Mouse (Mus musculus): Measurements from ENCODE around the gene Fyb2. TPM values are rescaled to one million over a fixed set of nuclear protein-coding genes. Genes with fewer than 3 reads are reported as not detected.
"Not testable (repeated sequence)": the region's sequence is repeated elsewhere in the genome, so short reads cannot be mapped to it uniquely, and the experiment has no call there.

The Fyb2 gene
- total RNA-seq, 2 experiments from 2014 or later: 0.50 to 0.74 TPM

GRCm38 (mm10) chr4:105004649-105005048 is 91.4 kb downstream of the Fyb2 start:
- DNase-seq; intact Hi-C loops (cut with DNase I): not testable (repeated sequence)

DNA sequence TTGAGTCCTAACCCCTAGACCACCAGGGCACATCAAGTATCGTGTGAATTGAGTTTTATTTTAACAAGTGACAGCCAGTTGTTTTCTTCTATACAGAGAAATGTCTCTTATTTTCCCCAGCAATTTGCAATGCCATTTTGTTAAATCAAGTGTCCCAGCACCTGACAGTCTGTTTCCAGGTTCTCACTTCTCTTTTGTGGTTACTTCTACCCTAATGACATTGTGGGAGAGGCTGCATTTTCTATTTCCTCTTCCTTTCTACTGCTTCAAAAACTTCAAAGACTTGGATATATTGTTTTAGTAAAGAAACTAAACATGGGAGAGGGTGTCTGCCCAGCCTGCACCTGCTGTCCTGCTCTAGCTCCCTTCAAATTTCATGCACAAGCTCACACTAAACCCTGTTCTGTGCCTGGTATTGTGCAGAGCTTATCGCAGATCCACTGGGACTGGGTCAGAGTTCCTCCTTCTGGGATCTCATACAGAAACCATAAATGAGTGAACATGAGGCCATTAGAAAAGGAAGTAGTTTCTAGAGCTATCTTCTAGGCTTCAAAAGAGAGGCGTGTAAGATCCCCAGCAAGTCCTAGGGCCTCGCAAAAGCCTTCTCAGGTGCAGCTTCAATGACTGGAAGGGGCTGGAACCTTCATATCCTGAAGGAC is 94.2 kb downstream of the Fyb2 start:
- no peak for DNase-seq
- intact Hi-C loops (cut with DNase I): no loop called here

- DNase-seq: no peak
- intact Hi-C loops (cut with DNase I): no loop called here
Observed at GRCm38 (mm10) chr4:105013718-105014117, 100.5 kb downstream of the Fyb2 start.

- intact Hi-C loops (cut with DNase I): no loop called here
- DNase-seq: no peak
Observed at GRCm38 (mm10) chr4:105015496-105015895, 102.2 kb downstream of the Fyb2 start.

DNA sequence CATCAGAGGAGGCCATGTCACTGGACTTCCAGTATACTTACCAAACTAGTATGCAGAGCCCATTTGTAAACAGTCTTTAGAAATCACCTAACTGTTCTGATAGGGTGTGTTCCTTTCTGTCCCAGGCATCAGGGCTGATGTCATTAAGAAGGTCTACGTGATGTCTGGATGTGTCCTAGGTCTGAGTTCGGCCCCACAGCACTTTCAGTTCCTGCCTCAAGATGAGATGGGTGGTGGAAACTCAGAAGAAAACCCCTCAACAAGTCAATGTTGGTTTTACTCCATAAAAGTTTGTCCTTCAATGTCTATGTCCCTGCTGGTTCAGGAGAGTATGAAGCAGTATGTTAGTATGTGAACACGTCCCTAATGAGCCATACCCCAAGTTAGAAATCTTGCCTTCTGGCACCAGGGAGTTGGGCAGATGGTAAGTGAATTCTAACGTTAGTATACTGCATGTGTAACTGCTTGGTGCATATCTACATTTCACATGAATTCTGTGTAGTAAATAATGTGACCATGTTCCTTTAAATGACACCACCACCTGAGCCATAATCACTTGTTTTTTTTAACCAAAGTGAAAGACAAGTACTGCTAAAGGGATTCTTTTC is 102.9 kb downstream of the Fyb2 start:
- intact Hi-C loops (cut with DNase I): no loop called here
- no peak for DNase-seq

DNA sequence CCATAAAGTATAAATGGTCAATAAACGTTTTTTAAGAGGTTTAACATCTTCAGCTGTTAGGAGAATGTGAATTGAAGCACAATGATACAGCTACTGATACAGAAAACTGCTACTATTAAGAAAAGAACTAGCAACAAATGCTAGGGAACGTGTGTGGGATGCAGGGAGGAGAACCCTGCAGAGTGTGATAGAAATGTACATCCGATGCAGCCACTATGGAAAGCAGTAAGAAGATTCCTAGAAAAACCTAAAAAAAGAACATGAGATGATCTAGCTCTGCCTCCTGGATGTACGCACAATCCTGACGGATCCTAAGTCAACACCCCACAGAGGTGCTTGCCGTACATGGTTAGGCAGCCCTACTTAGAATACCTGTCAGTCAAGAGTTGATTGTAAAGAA is 114.0 kb downstream of the Fyb2 start:
- no peak for DNase-seq

DNA sequence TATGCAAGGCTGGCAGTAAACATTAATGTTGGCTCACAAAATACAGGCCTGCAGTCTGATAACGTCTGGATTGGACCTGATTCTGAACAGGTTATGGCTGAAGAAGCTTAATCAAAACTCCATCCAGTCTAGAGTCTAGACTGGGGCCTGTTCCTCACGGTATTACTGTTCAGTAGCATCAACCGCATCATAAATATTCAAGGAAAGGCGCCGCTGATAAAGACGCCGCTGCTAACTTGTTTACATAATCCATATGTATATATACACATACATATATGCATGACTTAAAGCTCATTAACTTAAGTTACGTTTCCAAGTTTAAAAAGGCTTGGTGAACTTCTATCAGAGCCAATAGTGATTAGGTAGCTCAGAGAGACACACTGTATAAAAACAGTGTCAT is 117.8 kb downstream of the Fyb2 start:
- DNase-seq: no peak
- intact Hi-C loops (cut with DNase I): loop anchor here (10.0 kb wide), 2 partner anchors 74 to 1194 kb away; partner anchors contain the start of gene Prkaa2

More for the DNA sequence above, 114.0 kb downstream of the Fyb2 start:
- intact Hi-C loops (cut with DNase I): no loop called here

DNA sequence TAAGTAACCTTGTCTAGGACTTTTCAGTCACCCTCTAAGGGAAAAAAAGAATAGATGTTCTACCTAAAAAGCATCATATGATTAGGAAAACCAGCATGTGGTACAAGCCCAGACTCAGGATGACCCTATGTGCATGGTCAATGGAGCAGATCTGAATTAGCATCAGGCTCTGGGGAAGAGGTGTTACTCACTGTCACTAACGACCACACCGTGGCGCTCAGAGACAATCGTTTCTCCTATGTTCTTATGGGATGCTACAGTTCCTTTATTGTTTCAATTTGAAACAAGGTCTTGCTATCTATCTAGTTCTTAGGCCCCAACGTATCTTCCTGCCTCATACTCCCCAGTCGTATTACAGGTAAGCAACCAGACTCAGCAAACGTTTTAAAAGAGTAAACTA is 119.9 kb downstream of the Fyb2 start:
- intact Hi-C loops (cut with DNase I): loop anchor here (10.0 kb wide), 2 partner anchors 72 to 1192 kb away; partner anchors contain the start of gene Prkaa2

DNA sequence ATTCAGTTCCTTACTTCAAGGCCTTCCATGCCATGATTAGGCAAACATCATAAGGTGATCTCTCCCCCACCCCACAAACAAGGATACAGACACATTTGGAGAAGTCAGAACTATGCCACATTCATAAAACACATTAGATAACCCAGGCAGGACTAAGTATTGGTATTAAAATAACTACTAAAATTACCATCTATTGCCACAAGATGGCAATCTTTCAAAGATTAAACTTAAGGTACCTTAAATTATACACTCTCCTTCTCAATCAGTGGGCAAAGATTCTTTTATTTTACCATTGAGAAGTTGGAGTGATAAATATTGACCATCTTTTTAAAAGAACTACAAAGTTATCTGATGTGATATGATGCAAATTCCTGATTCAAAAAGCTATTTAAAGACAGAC is 121.0 kb downstream of the Fyb2 start:
- DNase-seq: no peak
- intact Hi-C loops (cut with DNase I): loop anchor here (10.0 kb wide), 2 partner anchors 71 to 1191 kb away; partner anchors contain the start of gene Prkaa2

More for the DNA sequence above, 119.9 kb downstream of the Fyb2 start:
- peak; percentile 16 for DNase-seq

- DNase-seq: no peak
- intact Hi-C loops (cut with DNase I): no loop called here
Observed at GRCm38 (mm10) chr4:105050041-105050440, 136.8 kb downstream of the Fyb2 start.

- no peak for DNase-seq
- intact Hi-C loops (cut with DNase I): no loop called here
Observed at GRCm38 (mm10) chr4:105051291-105051690, 138.0 kb downstream of the Fyb2 start.

Other genes with a start within 250 kb of the Fyb2 start
- under 1 TPM; 0.38 to 0.44 TPM for gene C8b, start 147.1 kb upstream of the Fyb2 start, total RNA-seq (2021)
- not detected for gene Gm17662, start 56.1 kb upstream of the Fyb2 start, total RNA-seq (2021)
- not detected for gene C8a, start 37.1 kb upstream of the Fyb2 start, total RNA-seq (2021)
- 10 to 100 TPM; 35.5 to 40.7 TPM for gene Prkaa2, start 196.4 kb downstream of the Fyb2 start, total RNA-seq (2021)
- 10 to 100 TPM; 65.1 to 71.3 TPM for gene Plpp3, start 243.9 kb downstream of the Fyb2 start, total RNA-seq (2021)

Data from left cerebral cortex, postnatal 4 days (tissue).